Mouse (Mus musculus) forebrain, embryonic 16.5 days (tissue): ENCODE data around the gene Tmem120b. TPM values are rescaled to one million over a fixed set of nuclear protein-coding genes. Genes with fewer than 3 reads are reported as not detected.
"Not testable (repeated sequence)": the region's sequence is repeated elsewhere in the genome, so short reads cannot be mapped to it uniquely, and the experiment has no call there.

ENCODE experiments used
- ATAC-seq: fragments of 200-750 bp; cut with Nextera tagmentation; 2 replicates; pipeline ENCODE4 v1.8.0; 2017; ENCODE audit warnings: mild to moderate bottlenecking, moderate library complexity
- H3K27ac ChIP-seq: fragments of 300-500 bp; sonication (generic); 2 replicates; pipeline ENCODE4 v1.5.1; 2014; ENCODE audit warnings: low read length, control low read depth
- H3K27me3 ChIP-seq: fragments of 300-500 bp; sonication (generic); replicated peaks from 2 replicates; pipeline ENCODE4 v1.6.1; 2014; ENCODE audit warnings: low read length; ENCODE audit not compliant: control insufficient read depth, insufficient read depth
- H3K36me3 ChIP-seq: fragments of 300-500 bp; sonication (generic); 2 replicates; pipeline ENCODE4 v1.6.1; 2014; ENCODE audit not compliant: control insufficient read depth, insufficient read depth
- H3K4me1 ChIP-seq: fragments of 300-500 bp; sonication (generic); replicated peaks from 2 replicates; pipeline ENCODE4 v1.6.1; 2014; ENCODE audit warnings: low read length; ENCODE audit not compliant: control insufficient read depth, insufficient read depth
- H3K4me2 ChIP-seq: fragments of 300-500 bp; sonication (generic); 2 replicates; pipeline ENCODE4 v1.6.1; 2014; ENCODE audit warnings: mild to moderate bottlenecking, low read length, control low read depth
- H3K4me3 ChIP-seq: fragments of 300-500 bp; sonication (generic); replicated peaks from 2 replicates; pipeline ENCODE4 v1.5.1; 2014; ENCODE audit warnings: mild to moderate bottlenecking, low read length, control low read depth
- H3K9ac ChIP-seq: fragments of 300-500 bp; sonication (generic); replicated peaks from 2 replicates; pipeline ENCODE4 v1.6.1; 2014; ENCODE audit warnings: low read depth, low read length, control low read depth
- H3K9me3 ChIP-seq: fragments of 300-500 bp; sonication (generic); 2 replicates; pipeline ENCODE4 v1.6.1; 2016; ENCODE audit warnings: low read length; ENCODE audit not compliant: control insufficient read depth
- WGBS: fragments of 180-500 bp; shearing (Covaris S2); extraction: QIAGEN DNeasy Blood & Tissue Kit; methylation state at CpG from one replicate; pipeline ENCODE4 v1.1.7; 2014; 5-methylcytosine and 5-hydroxymethylcytosine counted together
- polyA plus RNA-seq: library from polyadenylated mRNA; unstranded; fragments of >200 nt; fragmentation: Nextera tagmentation; extraction: Ambion mirVana; gene quantifications from 2 replicates; pipeline ENCODE4 v1.2.1, GENCODE M21; 2015

The Tmem120b gene
- polyA plus RNA-seq, 1 experiment from 2014 or later = 19.3 TPM

GRCm38 (mm10) chr5:123060706-123061401, 7.4 kb upstream of the Tmem120b start:
- Histone ChIP-seq H3K27me3 (no peaks in the 10 kb centered on the region), H3K36me3 (no peaks in the 10 kb centered on the region), H3K9ac (no peak overlapping the region), H3K4me2 (no peak overlapping the region), H3K4me3 (no peak overlapping the region), H3K4me1 (peaks cover 5% of the 10 kb centered on the region; the same call in 1 of the 2 replicates), H3K27ac (no peak overlapping the region), H3K9me3 (peaks cover 3% of the 10 kb centered on the region; the same call in 1 of the 2 replicates)
- ATAC-seq = no peak
- WGBS = 81% methylated on average over 9 of the region's 9 CpGs

DNA sequence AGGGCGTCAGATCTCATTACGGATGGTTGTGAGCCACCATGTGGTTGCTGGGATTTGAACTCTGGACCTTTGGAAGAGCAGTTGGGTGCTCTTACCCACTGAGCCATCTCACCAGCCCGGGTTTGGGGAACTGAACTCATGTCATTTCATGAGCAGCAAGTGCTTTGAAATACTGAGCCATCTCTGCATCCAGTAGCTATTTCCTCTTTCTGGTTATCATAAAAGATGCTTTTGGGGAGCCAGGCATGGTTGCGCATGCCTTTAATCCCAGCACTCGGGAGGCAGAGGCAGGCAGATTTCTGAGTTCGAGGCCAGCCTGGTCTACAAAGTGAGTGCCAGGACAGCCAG, 6.8 kb upstream of the Tmem120b start:
- not testable (repeated sequence) for H3K4me1 ChIP-seq, H3K4me2 ChIP-seq

GRCm38 (mm10) chr5:123063141-123063540, 5.1 kb upstream of the Tmem120b start:
- 90% methylated on average over 3 of the region's 3 CpGs for WGBS
- Histone ChIP-seq H3K4me3 (no peak overlapping the region), H3K36me3 (no peaks in the 10 kb centered on the region), H3K4me2 (no peak overlapping the region), H3K27me3 (no peaks in the 10 kb centered on the region), H3K9me3 (no peaks in the 10 kb centered on the region), H3K4me1 (peaks cover 5% of the 10 kb centered on the region; the same call in 1 of the 2 replicates), H3K27ac (no peak overlapping the region), H3K9ac (no peak overlapping the region)
- ATAC-seq = no peak

More for the DNA sequence above, 6.8 kb upstream of the Tmem120b start:
- 84% methylated on average over 4 of the region's 6 CpGs for WGBS
- ATAC-seq, H3K27me3 ChIP-seq, H3K9ac ChIP-seq, H3K27ac ChIP-seq, H3K36me3 ChIP-seq, H3K4me3 ChIP-seq, H3K9me3 ChIP-seq: not testable (repeated sequence)

DNA sequence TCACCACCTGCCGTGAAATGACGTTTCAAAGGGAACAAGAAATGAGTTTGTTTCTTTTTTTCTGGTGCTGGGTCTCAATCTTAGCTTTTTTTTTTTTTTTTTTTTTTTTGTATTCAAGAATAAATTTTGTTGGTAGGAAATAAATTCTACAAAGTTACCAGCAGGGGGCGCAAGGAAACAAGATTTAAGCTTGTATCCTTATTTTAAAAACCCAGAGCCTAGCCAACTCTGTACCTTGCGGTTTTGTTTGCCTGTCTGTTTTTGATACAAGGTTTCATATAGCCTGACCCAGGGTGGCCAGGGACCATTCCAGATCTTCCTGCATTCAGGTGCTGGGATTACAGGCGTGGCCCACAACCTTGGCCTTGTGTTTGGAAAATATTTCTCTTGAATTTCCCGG, 4.0 kb upstream of the Tmem120b start:
- no peaks in the 10 kb centered on the region for H3K9me3 ChIP-seq
- no peak for ATAC-seq
- no peaks in the 10 kb centered on the region for H3K4me1 ChIP-seq
- H3K4me2 ChIP-seq = no peak overlapping the region
- H3K27me3 ChIP-seq = no peaks in the 10 kb centered on the region
- H3K27ac ChIP-seq = no peak overlapping the region
- H3K36me3 ChIP-seq = no peaks in the 10 kb centered on the region
- H3K9ac ChIP-seq = no peak overlapping the region
- no peak overlapping the region for H3K4me3 ChIP-seq
- WGBS = 24% methylated on average over 6 of the region's 6 CpGs

- H3K4me2 ChIP-seq = no peak overlapping the region
- H3K9ac ChIP-seq = no peak overlapping the region
- H3K4me3 ChIP-seq = no peak overlapping the region
- no peak for ATAC-seq
- no peak overlapping the region for H3K27ac ChIP-seq
- 27% methylated on average over 6 of the region's 6 CpGs for WGBS
- no peaks in the 10 kb centered on the region for H3K4me1 ChIP-seq
- H3K36me3 ChIP-seq = no peaks in the 10 kb centered on the region
- H3K9me3 ChIP-seq = no peaks in the 10 kb centered on the region
- no peaks in the 10 kb centered on the region for H3K27me3 ChIP-seq
Measured at GRCm38 (mm10) chr5:123067395-123067995, 720 bp upstream of the Tmem120b start.

GRCm38 (mm10) chr5:123068714-123069113, 499 bp downstream of the Tmem120b start:
- no peaks in the 10 kb centered on the region for H3K4me1 ChIP-seq
- H3K9ac ChIP-seq = no peak overlapping the region
- no peaks in the 10 kb centered on the region for H3K9me3 ChIP-seq
- H3K27me3 ChIP-seq = no peaks in the 10 kb centered on the region
- no peak overlapping the region for H3K27ac ChIP-seq
- ATAC-seq = no peak
- H3K4me3 ChIP-seq = no peak overlapping the region
- 91% methylated on average over 2 of the region's 2 CpGs for WGBS
- H3K4me2 ChIP-seq = no peak overlapping the region
- H3K36me3 ChIP-seq = no peaks in the 10 kb centered on the region

GRCm38 (mm10) chr5:123075576-123076418, 7.6 kb downstream of the Tmem120b start:
- H3K4me3 ChIP-seq = peak overlapping the region; percentile 90
- peak overlapping the region; percentile 97 for H3K4me2 ChIP-seq
- H3K36me3 ChIP-seq = no peaks in the 10 kb centered on the region
- peaks cover 23% of the 10 kb centered on the region for H3K4me1 ChIP-seq
- ATAC-seq = peak; percentile 97
- H3K27me3 ChIP-seq = no peaks in the 10 kb centered on the region
- H3K9me3 ChIP-seq = peaks cover 3% of the 10 kb centered on the region
- peak overlapping the region; percentile 83 for H3K9ac ChIP-seq
- WGBS = 6% methylated on average over 45 of the region's 45 CpGs
- H3K27ac ChIP-seq = peak overlapping the region; percentile 65

DNA sequence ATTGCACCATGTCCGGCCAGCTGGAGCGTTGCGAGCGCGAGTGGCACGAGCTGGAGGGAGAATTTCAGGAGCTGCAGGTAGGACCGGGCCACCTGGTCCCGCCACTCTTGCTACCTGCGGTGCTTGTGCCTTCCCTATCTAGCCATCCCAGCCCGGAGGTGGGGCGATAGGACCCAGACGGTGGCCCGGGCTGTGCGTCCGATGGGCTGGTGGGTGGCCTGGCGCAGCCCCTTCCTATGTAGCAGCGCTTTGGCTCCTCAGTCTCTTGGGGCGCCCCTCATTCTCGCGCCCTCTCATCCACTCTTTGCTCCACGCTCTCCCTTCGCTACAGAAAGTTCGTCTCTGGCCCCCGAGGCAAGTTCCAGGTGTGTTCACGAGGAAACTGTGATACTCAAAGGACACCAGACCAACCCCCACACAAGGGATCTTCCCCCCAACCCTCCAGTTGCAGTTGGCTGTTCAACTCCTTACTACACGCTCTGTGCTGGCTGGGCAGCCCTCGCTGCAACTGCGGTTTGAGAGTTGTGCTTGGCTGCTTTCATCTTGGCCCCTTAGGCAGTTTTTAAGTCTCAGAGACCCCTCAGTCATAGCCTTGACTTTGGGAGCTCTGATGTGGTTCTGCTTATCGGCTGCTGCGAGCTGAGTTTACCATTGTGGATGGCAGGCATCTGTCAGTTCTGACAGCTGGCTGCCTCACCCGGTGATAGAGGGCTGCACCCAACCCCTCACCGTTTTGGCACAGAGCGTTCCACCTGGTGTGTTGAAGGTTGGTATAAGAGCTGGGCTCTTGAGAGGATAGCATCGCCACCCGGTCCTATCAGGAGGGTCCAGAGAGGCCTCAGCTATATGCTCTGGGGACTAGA, 8.4 kb downstream of the Tmem120b start:
- peak; percentile 81 for ATAC-seq
- Histone ChIP-seq H3K4me1 (peaks cover 23% of the 10 kb centered on the region), H3K27ac (no peak overlapping the region; the same call in 1 of the 2 replicates), H3K4me2 (peak overlapping the region; percentile 97), H3K4me3 (peak overlapping the region; percentile 90), H3K9ac (peak overlapping the region; percentile 83), H3K36me3 (no peaks in the 10 kb centered on the region), H3K27me3 (no peaks in the 10 kb centered on the region), H3K9me3 (peaks cover 3% of the 10 kb centered on the region)
- 4% methylated on average over 34 of the region's 35 CpGs for WGBS
